Mouse (Mus musculus): ENCODE measurements around the gene Flt3l. TPM values are rescaled to one million over a fixed set of nuclear protein-coding genes. Genes with fewer than 3 reads are reported as not detected.
"Not testable (repeated sequence)": the region's sequence is repeated elsewhere in the genome, so short reads cannot be mapped to it uniquely, and the experiment has no call there.

Gene Flt3l
- total and polyA plus RNA-seq, 2 experiments, result 3.2 to 30.8 TPM

- no peak overlapping the region for H3K27ac ChIP-seq (replicated peaks; ENCODE audit: insufficient read depth, low read depth, low read length)
- peaks cover 30% of the 10 kb centered on the region for H3K27me3 ChIP-seq (ENCODE audit: control insufficient read depth, insufficient read depth, low read length)
- DNase-seq (ENCODE audit: extremely low read depth, low read depth, low spot score), result no peak
- no peak overlapping the region for H3K9ac ChIP-seq (ENCODE audit: low read depth, low read length)
- WGBS, result 10% methylated on average over 29 of the region's 29 CpGs
- H3K79me2 ChIP-seq (ENCODE audit: control insufficient read depth, insufficient read depth, low read length), result no peaks in the 10 kb centered on the region
- no peak overlapping the region for H3K4me3 ChIP-seq (ENCODE audit: insufficient read depth, low read depth, low read length)
- no peak for TF ChIP-seq POLR2A (IDR thresholded peaks at IDR 0.05; ENCODE audit: extremely low read depth, insufficient read depth, low read length)
- TF ChIP-seq CTCF (IDR thresholded peaks at IDR 0.05; ENCODE audit: low read depth, low read length), result no peak
- no peaks in the 10 kb centered on the region for H3K4me1 ChIP-seq (ENCODE audit: control insufficient read depth, insufficient read depth, low read length)
- no peaks in the 10 kb centered on the region for H3K36me3 ChIP-seq (ENCODE audit: control insufficient read depth, insufficient read depth, low read length)
These were observed 38.5 kb upstream of the Flt3l start for GRCm38 (mm10) chr7:45174567-45175280.

DNA sequence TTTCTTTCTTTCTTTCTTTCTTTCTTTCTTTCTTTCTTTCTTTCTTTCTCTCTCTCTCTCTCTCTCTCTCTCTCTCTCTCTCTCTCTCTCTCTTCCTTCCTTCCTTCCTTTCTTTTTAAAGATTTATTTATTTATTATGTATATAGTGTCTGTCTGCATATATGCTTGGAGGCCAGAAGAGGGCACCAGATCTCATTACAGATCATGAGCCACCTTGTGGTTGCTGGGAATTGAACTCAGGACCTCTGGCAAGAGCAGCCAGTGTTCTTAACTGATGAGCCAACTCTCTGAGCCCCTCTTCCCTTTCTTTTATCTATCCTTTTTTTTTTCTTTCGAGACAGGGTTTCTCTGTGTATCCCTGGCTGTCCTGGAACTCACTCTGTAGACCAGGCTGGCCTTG lies 37.5 kb upstream of the Flt3l start:
- peak; percentile 39; the same call in 1 of the 2 replicates for TF ChIP-seq CTCF (IDR thresholded peaks at IDR 0.05; ENCODE audit: low read depth, low read length)
- 67% methylated on average over 1 of the region's 1 CpGs for WGBS
- not testable (repeated sequence) for H3K36me3 ChIP-seq (ENCODE audit: control insufficient read depth, insufficient read depth, low read length); H3K4me1 ChIP-seq (ENCODE audit: control insufficient read depth, insufficient read depth, low read length); H3K79me2 ChIP-seq (ENCODE audit: control insufficient read depth, insufficient read depth, low read length); H3K4me3 ChIP-seq (ENCODE audit: insufficient read depth, low read depth, low read length); H3K9ac ChIP-seq (ENCODE audit: low read depth, low read length); H3K27ac ChIP-seq (replicated peaks; ENCODE audit: insufficient read depth, low read depth, low read length); DNase-seq (ENCODE audit: extremely low read depth, low read depth, low spot score)
- peaks cover 33% of the 10 kb centered on the region for H3K27me3 ChIP-seq (ENCODE audit: control insufficient read depth, insufficient read depth, low read length)

DNA sequence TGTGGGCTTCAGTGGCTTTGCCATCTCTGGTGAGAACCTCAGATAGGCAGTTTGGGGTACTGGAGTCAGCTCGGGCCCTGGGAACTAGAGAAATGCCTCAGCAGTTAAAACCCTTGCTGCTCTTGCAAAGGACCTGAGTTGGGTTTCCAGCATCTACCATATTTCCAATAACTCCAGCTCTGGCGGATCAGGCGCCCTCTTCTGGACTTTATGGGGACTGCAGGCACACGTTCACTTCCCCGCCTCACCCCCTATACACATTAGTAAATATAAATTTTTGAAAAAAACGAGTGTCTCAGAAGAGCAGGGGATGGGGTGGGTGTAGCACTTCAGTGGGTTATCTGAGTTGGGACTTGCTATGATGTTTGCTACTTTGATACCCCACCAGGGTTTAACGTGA lies 36.7 kb upstream of the Flt3l start:
- WGBS, result 59% methylated on average over 7 of the region's 7 CpGs
- no peak for DNase-seq (ENCODE audit: extremely low read depth, low read depth, low spot score)
- TF ChIP-seq CTCF (IDR thresholded peaks at IDR 0.05; ENCODE audit: low read depth, low read length) (peak; percentile 47; the same call in 1 of the 2 replicates), POLR2A (IDR thresholded peaks at IDR 0.05; ENCODE audit: extremely low read depth, insufficient read depth, low read length) (no peak)
- H3K27me3 ChIP-seq (ENCODE audit: control insufficient read depth, insufficient read depth, low read length), result peaks cover 41% of the 10 kb centered on the region
- no peaks in the 10 kb centered on the region for H3K79me2 ChIP-seq (ENCODE audit: control insufficient read depth, insufficient read depth, low read length)
- no peak overlapping the region for H3K4me3 ChIP-seq (ENCODE audit: insufficient read depth, low read depth, low read length)
- no peaks in the 10 kb centered on the region for H3K4me1 ChIP-seq (ENCODE audit: control insufficient read depth, insufficient read depth, low read length)
- H3K36me3 ChIP-seq (ENCODE audit: control insufficient read depth, insufficient read depth, low read length), result no peaks in the 10 kb centered on the region
- no peak overlapping the region for H3K9ac ChIP-seq (ENCODE audit: low read depth, low read length)
- H3K27ac ChIP-seq (replicated peaks; ENCODE audit: insufficient read depth, low read depth, low read length), result no peak overlapping the region

DNA sequence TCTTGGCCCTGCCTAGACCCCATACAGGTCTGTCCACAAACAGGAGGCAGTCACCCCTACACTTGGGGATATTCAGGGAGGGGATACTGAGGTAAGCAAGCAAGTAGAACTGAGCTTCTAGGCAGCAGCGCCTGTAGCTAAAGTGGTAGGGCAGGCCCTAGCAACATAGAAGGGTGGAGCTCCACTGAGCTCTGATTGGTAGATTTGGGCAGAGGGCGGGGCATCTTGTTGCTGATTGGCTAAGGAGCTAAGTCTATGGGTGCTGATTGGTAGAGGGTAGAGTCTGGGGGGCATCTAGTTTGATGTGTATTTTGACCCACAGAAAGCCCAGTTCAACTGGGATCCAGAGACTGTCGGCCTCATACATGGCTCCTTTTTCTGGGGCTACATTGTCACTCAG lies 33.3 kb upstream of the Flt3l start:
- H3K27ac ChIP-seq (replicated peaks; ENCODE audit: insufficient read depth, low read depth, low read length), result no peak overlapping the region
- no peak overlapping the region for H3K4me3 ChIP-seq (ENCODE audit: insufficient read depth, low read depth, low read length)
- no peaks in the 10 kb centered on the region for H3K4me1 ChIP-seq (ENCODE audit: control insufficient read depth, insufficient read depth, low read length)
- TF ChIP-seq POLR2A (IDR thresholded peaks at IDR 0.05; ENCODE audit: extremely low read depth, insufficient read depth, low read length) (no peak), CTCF (IDR thresholded peaks at IDR 0.05; ENCODE audit: low read depth, low read length) (no peak)
- WGBS, result 92% methylated on average over 3 of the region's 3 CpGs
- no peak overlapping the region for H3K9ac ChIP-seq (ENCODE audit: low read depth, low read length)
- no peak for DNase-seq (ENCODE audit: extremely low read depth, low read depth, low spot score)
- peaks cover 29% of the 10 kb centered on the region; the same call in 1 of the 2 replicates for H3K27me3 ChIP-seq (ENCODE audit: control insufficient read depth, insufficient read depth, low read length)
- H3K36me3 ChIP-seq (ENCODE audit: control insufficient read depth, insufficient read depth, low read length), result no peaks in the 10 kb centered on the region
- no peaks in the 10 kb centered on the region for H3K79me2 ChIP-seq (ENCODE audit: control insufficient read depth, insufficient read depth, low read length)

DNA sequence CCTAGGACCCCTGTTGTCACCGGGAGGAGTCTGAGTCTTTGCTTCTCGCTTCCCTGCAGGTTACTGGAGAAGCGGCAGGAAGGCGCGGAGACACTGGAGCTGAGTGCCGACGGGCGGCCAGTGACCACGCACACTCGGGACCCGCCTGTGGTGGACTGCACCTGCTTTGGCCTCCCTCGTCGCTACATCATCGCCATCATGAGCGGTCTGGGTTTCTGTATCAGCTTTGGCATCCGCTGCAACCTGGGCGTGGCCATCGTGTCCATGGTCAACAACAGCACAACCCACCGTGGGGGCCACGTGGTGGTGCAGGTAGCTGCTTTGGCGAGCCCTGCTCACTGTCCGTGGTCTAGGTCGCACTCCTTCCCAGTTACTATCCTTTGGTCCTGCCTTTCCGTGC lies 32.4 kb upstream of the Flt3l start:
- H3K27me3 ChIP-seq (ENCODE audit: control insufficient read depth, insufficient read depth, low read length), result peaks cover 29% of the 10 kb centered on the region; the same call in 1 of the 2 replicates

DNA sequence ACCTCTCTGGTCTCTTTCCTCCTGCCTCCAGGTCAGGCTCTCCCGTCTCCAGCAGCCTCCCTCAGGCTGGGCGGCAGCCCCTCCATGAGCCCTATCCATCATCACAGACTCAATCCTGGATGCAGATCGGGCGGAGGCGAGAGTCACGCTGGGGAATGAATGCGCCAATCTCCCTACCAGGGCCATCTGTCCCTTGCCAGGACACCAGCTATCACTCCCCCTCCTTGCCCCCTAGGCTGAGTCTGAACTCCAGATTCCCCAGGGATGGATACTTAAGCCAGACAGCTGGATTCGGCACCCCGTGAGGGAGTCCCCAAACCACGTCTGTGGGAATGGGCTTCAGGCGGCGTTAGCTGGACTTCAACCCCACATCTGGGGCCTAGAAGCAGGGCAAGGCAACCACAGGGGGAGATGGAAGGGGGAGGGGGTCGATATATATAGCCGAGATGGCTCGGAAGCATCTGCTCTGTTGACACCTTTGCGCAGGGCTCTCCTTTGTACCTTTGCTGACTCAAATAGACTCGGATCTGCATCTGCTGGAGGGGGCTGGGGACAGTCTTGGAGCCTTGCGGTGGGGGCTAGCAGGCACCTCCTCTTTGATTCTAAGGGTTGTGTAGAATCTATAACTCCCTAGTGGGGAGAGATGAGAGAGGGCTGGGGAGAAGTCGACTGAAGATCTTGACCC lies 31.7 kb upstream of the Flt3l start:
- Histone ChIP-seq H3K27ac (replicated peaks; ENCODE audit: insufficient read depth, low read depth, low read length) (no peak overlapping the region), H3K9ac (ENCODE audit: low read depth, low read length) (no peak overlapping the region), H3K79me2 (ENCODE audit: control insufficient read depth, insufficient read depth, low read length) (no peaks in the 10 kb centered on the region), H3K36me3 (ENCODE audit: control insufficient read depth, insufficient read depth, low read length) (no peaks in the 10 kb centered on the region), H3K27me3 (ENCODE audit: control insufficient read depth, insufficient read depth, low read length) (peaks cover 29% of the 10 kb centered on the region; the same call in 1 of the 2 replicates), H3K4me3 (ENCODE audit: insufficient read depth, low read depth, low read length) (no peak overlapping the region), H3K4me1 (ENCODE audit: control insufficient read depth, insufficient read depth, low read length) (no peaks in the 10 kb centered on the region)
- TF ChIP-seq POLR2A (IDR thresholded peaks at IDR 0.05; ENCODE audit: extremely low read depth, insufficient read depth, low read length) (no peak), CTCF (IDR thresholded peaks at IDR 0.05; ENCODE audit: low read depth, low read length) (no peak)
- 9% methylated on average over 19 of the region's 19 CpGs for WGBS
- no peak for DNase-seq (ENCODE audit: extremely low read depth, low read depth, low spot score)

More for the DNA sequence above, 32.4 kb upstream of the Flt3l start:
- Histone ChIP-seq H3K27ac (replicated peaks; ENCODE audit: insufficient read depth, low read depth, low read length) (no peak overlapping the region), H3K4me3 (ENCODE audit: insufficient read depth, low read depth, low read length) (no peak overlapping the region), H3K79me2 (ENCODE audit: control insufficient read depth, insufficient read depth, low read length) (no peaks in the 10 kb centered on the region), H3K4me1 (ENCODE audit: control insufficient read depth, insufficient read depth, low read length) (no peaks in the 10 kb centered on the region), H3K36me3 (ENCODE audit: control insufficient read depth, insufficient read depth, low read length) (no peaks in the 10 kb centered on the region), H3K9ac (ENCODE audit: low read depth, low read length) (no peak overlapping the region)
- no peak for TF ChIP-seq CTCF (IDR thresholded peaks at IDR 0.05; ENCODE audit: low read depth, low read length)
- no peak for TF ChIP-seq POLR2A (IDR thresholded peaks at IDR 0.05; ENCODE audit: extremely low read depth, insufficient read depth, low read length)
- no peak for DNase-seq (ENCODE audit: extremely low read depth, low read depth, low spot score)
- 10% methylated on average over 24 of the region's 24 CpGs for WGBS

Data from liver, adult 2 months (tissue).